Mouse (Mus musculus) T-helper 17 cell (primary cell): ENCODE measurements at regions not wholly inside any gene's neighbourhood (a gene's known extent, or its start where the extent isn't known, plus 50 kb on each side); places are given as distances from the start of the nearest gene placed in this dataset.

Experiments
- in situ Hi-C, 2 experiments: fragments of 300-600 bp; cut with MboI, MseI; formaldehyde crosslinking; loops; 1 replicate in 1 of 2; 2 replicates in 1 of 2; pipeline ENCODE4 v1.15.1; 2025; ENCODE audit warnings: high pct_unique_total_duplicates in 2 of 2

DNA sequence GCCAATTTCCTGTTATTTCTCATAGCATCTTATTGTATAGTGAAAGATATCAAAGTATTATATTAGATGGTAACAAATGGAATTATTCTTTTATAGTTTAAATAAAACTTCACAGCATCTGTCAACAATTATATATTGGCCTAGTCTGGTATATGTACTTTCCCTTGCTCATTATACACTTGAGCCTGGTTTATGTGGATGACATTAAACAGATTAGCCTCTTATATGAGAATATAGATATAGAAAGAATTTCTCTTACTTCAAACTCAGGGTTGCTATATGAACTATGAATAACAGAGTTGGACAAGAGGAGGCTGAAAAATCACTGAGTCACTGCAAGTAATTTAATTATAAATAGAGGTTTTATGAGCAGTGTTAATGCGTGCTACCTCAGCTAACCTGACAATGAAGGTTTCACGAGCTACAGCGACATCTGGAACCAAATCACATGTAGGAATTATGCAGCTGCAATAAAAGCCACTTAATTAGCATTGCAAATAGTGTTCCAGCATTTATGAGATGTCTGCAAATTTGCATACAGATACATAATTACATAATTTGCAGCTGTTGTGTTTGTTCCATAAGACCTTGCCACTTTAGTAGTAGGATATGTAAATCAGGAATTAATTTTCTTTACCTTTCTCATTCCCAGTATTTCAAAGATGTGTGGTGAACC, 452.9 kb upstream of the Frg1 start:
- in situ Hi-C loops = no loop called here

DNA sequence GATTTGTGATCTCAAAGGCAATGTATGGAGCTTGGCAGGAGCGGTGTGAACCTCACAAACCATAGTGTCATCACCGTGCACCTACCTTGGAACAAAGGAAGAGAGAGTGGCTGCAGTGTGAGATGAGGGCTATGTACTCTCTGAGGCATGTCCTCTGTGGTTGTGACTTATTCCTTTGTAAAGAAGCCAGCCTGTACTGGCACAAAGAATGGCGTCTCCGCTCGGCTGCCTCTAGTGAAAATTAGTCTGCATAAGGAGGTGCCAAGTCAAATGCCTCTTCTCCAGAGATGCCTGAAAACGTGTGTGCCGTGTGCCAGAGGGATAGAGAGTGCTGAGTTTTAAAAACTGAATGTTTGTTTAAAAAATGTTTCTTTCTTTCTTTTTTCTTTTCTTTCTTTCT, 444.0 kb upstream of the Frg1 start:
- in situ Hi-C loops = no loop called here

DNA sequence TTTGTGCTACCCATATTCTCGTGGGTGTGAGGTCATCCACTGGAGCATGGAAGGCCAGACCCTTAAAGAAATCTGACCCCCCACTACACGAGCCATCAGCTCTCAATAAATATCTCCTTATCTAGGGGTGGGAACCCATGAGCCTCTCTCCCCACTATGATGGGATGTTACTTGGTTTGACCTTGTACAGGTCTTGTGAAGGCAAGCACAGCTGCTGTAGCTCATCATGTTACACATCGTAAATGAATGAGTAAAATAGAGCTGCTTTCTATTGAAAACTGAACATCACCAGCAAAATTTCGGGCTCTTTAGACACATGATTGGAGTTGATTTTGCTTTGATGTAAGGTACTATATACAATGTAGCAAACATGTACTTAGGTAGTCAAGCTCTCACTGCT, 414.8 kb upstream of the Frg1 start:
- in situ Hi-C loops = no loop called here

DNA sequence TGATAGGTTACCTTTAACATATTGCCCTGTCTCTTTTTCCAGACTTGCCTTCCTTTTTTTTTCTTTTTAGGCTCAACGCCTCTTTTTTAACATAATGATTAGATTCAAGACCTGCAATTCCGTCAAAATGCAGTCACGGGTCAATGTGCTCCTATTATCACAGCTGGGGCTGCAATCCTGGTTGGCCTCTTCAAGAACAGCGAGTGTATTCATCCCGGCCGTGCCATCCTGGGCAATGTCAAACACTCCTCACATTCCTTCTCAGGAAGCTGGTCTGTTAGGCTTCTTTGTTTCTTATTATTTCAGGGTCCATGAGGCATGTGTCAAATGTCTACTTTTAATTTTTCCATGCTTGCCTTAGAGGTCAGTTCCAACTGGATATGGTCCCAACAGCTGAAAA, 413.5 kb upstream of the Frg1 start:
- in situ Hi-C loops = no loop called here

DNA sequence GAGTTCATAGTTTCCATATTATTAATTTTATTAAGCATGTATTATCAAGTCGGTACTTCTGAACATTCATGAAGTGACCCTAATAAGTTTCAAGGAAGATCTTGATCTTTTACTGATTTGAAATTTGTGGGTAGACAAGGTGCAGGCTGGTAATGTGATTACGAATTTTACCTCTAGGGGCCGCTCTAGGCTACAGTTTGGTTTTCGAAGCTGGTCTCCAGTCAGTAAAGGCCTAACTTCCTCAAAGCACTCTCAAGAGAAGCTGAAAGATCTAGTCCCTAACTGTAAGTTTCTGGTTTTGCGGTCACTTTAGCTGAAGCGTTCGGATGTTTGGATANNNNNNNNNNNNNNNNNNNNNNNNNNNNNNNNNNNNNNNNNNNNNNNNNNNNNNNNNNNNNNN, 408.1 kb upstream of the Frg1 start:
- in situ Hi-C loops = no loop called here

DNA sequence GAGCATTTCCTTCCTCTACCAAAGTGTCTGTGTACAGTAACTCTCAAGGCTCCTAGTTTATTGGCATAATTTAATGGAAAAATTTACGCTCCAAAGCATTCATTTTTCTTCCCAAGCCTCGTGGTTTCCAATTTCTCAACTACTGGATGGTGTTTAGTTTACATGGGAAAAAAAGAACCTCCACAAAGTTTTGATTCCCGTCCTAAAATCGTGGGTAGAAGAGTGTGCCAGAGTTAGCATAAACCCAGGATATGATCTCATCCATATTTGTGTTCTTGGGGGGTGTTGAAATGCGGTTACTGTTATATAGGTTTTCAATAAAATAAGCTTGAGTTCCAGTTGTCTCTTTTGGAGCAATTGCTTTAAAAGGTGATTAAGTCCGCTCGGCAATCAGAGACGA, 406.2 kb upstream of the Frg1 start:
- in situ Hi-C loops = no loop called here

DNA sequence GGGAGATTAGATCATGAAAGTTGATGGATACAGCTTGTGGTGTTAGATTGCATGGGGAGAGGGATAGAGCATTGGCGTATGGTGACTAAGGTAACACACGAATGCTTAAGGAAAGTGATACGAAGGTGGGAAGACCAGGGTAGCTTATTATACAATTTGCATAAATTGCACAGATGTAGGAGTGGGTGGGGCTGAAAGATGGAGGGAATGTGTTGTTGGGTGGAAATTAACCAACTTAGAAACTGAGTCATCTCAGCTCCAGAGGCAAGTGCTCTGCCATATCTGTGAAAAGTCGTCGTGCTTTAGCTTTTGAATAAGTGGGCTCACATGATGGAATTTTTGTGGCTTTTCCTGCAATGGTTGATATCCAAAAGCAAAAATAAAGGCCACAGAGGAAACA, 404.8 kb upstream of the Frg1 start:
- in situ Hi-C loops = no loop called here

DNA sequence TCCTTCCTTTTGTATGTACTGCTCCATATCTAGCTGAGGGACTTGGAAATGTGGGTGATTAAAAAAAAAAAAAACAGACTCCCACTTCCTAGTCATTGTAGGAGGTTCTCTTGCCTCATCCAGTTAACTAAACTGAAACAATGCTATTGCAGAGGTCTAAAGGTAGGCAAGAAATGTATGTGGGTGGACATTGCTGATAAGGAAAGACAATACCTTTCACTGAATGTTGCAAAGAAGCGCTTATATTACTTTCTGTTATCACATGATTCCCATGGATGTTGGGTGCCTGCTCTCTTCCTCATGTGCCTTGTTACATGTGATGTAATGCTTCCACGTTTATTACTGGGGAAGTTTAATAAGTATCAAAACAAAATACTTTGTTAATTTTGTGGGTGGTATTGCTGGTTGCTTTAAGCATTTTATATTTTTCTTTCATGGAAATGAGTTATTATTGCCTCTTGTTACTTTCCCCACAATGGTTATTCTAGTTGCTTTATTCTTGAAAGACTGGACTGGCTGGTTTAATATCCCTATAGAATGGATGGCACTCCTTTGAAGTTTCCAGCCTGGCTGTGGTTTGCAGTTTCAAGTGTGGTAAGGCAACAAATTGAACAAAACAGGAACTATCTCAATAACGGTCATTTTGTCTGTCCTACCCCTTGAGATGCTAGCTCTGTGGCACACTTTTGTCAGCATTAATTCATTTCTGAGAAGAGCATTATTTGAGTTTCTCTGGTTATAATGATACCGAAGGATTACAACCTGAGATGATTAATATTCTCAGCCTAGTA, 403.9 kb upstream of the Frg1 start:
- in situ Hi-C loops = no loop called here

DNA sequence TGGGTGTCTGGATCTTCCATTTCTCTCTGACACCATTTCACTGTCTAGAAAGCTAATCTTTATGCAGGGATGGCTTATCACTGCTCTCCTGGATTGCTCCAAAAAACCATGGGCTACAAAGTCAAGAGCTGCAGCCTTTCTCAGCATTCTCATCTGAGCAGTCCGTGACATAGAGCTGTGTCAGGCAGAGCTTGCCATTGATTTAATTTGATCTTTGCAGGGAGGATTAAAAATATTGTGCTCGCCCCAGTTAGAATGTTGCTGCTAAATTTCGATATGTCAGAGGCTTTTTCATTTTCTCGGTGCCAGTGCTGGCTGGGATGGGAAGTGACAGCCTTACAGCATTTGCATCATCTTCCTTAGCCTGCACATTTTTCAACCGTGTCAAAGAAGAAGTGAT, 401.7 kb upstream of the Frg1 start:
- in situ Hi-C loops = no loop called here

DNA sequence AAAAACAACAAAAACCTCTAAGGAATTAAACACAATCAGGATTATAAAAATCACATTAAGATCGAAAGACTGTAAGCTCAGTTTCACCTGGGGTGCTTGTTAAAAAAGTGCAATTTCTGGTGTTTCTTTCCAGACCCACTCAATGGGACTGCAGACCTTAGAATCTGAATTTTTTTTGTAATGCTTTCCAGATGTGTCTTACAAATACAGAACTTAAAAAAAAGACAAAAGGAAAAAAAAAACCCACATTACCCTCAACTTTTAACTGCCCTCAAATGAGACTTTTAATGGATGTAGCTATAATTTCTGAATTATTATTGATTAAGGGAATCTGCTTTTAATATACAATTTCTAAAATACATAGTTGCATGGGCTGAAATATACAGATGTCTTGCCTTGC, 401.2 kb upstream of the Frg1 start:
- in situ Hi-C loops = no loop called here

DNA sequence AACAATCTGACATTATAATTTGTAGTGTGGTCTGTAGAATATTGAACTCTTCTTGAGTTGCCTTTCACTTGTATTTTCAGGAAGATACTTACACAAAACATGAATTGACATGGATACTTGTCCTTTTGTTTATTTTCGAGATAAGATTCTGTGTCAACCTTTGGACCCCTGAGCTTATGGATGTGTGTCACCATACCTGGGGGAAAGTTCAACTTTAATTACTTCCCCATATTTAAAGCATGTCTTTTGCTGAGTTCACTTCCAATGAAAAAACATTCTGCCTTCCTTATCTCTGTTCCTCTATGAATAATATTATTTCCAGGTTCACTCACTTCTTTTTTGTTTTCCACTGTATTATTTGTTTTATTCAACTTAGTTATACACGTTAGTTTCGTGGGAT, 398.4 kb upstream of the Frg1 start:
- in situ Hi-C loops = no loop called here

DNA sequence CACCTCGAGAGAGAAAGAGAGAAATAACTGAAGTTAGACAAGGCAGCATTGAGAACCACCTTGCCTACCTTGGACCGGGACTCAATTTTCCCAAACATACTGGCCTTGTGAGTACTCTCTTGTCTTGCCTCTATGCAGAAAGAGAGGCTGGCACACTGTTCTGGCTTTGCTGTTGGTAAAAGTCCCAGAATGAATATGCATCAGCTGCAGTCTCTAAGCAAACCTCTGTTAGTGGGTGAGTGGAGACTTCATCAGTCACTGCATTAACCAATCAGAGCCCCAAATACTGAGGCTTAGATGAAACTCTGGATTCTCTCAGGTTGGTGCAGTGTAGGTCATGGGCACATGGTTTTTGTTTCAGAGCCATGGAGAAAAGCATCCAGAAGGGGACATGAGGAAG, 378.8 kb upstream of the Frg1 start:
- in situ Hi-C loops = no loop called here

DNA sequence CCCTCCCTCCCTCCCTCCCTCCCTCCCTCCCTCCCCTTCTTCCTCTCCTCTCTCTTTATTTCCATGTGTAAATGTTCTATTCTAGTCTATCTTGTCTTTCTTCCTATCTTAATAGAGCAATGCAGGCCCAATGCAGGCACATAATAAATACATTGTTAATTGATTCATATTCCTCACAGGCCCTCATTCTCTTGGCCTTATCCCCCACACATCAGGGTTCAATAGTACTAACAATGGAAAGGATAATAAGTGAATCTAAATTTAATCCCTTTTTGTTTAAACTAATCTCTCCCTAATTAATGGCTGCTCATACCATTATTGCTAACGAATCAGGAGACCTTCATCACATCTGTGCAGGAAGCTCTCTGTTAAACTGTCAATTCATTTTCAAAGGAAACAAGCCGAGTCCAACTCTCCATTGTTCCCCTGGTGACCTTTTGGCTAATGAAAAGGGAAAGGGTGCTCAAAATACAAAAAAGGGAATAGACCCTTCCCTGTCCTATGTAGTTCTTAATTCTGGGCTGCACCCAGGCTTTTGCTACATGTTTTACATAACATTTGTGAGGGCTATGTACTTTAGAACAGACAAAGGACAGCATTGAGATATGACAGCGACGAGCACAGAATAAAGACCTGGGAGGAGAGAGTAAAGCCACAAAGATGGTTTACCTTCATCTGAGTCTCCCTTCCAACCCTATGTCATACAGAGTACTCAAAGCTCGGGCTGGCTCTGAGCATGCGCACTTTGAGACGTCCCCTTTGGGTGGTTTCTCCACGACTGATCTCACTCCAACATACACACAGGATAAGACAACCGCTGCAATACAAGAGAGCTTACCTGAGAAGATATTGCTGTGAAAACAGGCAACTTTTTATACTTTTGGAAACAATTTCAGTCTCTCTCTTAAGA, 370.3 kb upstream of the Frg1 start:
- in situ Hi-C loops = no loop called here

DNA sequence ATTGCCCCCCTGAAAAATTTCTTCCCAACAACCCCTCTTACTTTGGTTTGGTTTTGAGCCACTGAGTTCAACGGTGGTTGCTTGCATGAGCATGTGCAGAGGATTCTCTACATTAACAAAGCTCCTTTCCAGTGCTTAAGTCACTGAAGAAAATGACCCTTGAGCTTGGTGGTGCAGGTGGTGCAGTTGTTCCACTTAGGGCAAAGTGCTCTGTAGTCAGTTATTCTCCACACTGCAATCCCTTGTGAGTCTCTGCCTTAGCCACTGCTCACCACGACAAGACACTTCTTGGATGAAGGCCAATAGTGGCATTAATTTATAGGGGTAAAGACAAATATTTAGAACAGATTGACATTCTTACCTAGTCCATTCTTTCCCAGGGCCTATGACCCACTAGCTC, 369.1 kb upstream of the Frg1 start:
- in situ Hi-C loops = no loop called here

DNA sequence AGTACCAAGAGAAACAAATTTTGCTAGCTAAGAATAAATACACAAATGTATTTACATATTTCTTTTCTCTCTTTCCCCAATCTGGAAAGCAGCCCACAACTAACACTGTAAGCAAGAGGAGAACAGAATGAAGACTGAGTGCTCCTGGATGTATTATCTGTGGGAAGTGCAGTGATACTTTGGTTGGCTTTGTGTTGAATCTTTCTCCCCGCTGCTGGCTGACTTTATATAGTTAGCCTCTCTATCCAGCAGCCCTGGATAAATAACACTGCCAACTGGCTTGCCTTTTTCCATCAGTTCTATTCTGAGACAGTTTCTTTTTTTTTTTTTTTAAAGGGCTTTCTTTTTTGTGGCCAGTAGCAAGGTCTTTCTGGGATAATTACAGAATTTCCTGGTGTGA, 366.0 kb upstream of the Frg1 start:
- in situ Hi-C loops = no loop called here

DNA sequence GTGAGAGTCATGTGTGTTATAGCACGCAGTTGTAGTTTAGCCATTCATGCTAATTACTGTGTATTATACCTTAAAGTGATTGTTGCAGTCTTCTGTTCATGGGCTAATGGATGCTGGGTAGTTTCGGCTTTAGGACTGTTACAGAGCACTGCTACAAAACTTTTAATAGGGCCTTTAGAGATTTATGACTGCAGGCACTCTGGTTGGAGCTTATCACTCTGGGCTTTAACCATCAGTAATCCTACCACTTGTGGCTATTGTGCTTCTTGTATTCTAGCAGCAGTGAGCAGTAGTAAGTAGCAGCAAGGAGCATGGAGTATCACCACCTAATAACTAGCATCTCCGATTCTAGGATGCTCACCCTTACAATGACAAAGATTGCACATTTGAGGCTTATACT, 362.6 kb upstream of the Frg1 start:
- in situ Hi-C loops = no loop called here

DNA sequence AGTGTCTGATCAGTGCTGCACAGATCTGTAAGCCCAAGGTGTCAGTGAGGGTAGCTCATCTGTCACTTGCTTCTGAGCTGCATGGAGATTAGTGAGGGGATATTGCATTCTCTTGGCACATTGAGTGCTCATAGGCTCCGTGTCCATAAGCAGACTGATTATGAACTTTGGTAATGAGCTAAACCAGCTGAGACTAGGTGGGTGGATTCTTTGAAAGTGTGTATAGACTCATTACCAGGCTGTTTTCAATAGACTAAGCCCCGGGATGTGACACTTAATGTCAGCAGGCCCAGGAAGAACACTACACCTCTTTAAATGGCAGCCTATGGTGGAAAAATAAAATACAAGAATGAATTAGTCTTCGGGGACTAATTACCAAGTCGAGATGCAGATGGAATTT, 354.9 kb upstream of the Frg1 start:
- in situ Hi-C loops = no loop called here

DNA sequence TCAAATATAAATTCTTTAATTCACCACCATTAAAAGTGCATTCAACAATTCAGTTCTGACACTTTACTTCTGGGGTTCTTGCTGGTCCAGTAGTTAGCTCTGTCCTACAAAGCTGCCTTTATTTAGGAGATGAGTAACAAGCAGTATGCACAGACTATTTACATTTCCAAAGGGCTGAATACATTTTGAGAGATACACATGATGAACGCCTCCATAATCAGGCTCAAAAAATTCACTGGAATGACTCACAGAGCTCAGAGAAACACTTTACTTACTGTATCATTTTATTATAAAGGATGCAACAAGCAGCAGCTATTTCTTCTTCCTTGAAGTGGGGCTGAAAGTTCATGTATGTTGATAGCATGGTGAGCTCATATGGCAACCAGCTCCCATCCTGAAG, 336.6 kb upstream of the Frg1 start:
- in situ Hi-C loops = no loop called here

DNA sequence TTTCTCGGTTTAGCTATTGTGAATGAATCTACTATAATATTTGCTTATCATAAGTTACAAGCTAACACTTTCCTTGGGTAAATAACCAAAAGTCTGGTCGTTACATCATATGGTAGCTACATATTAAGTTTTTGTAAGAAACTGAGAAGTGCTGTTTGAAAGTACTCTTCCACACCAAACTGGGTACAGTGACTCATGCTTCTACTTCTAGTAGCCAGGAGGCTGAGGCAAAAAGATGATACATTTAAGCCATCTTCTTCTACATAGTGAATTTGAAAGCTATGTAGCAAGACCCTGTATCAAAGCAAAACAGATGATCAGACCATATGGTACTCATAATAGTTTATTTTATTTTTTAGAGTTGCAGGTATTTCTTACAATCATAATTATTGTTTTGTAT, 335.8 kb upstream of the Frg1 start:
- in situ Hi-C loops = no loop called here

DNA sequence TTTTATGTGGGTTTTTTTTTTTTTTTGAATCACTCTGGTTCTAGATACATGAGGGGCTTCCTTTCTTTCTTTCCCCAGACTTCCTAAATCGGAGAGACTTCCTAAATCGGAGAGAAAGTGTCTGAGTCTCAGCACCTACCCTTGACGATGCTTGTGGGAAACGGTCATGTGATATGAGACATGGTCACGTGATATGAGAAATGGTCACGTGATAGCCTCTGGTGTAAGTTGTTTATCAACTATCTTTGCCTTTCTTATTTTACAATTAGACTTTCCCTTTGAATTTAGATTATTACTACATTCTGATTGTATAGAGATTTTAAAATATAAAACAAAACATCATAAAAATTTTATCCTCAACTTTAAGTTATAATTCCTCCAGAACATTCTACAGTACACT, 330.1 kb upstream of the Frg1 start:
- in situ Hi-C loops = no loop called here

DNA sequence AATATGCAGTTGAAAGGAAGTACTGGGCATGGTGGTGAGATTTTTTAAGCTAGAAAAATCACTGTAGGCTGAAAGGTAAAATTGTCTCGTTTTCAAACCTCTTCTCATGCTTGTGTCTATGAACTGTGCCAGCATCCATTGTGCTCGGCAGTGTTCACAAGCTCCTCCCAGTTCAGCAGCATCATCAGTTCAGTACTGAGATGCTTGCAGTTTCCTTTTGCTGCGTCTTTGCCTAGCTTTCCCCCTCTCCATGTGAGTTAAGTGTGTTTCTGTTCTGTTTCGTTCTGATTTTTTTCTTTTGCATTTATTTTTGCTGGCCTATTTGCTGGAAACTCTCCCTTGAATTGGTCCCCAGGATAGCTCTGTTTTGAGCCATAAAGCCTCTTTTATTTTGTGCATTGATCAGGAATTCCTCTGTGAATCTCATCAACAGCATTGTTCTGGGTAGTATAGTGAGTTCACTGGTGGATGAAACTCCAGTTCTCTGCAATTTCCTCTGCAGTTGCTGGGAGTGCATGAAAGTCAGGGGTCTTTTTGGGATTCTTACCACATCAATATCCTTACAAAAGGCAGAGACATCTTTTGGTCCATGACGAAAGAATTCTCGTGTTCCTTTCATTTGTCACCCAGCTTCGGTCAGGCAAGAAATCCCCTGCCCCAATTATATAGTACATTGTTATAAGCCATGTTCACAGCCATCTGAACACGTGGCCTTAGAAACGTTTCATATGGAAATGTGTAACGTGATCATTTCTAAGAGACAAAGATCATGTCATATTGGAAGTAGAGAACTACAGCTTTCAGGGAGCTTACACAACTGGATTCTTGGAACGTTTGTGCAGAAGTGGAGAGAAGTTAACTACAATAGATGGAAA, 326.2 kb upstream of the Frg1 start:
- in situ Hi-C loops = no loop called here

DNA sequence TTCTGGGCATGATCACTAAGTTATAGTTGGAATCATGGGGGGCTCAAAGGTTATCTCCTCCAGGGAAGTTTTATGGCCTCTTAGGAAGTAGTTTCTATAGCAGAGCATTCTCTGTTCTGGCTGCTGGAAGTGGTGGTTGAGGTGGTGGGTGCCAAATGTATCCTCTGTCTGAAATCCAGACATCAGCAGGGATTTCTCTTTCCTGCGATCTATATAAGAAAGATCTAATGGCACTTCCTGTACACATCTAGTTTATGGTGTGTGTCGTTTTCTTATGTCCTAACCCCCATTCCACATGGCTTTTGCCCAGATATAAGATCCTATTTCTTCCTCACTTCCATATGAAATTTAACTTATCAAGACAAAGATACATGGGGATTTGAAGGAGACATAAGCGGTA, 300.1 kb upstream of the Frg1 start:
- in situ Hi-C loops = no loop called here
